Mouse (Mus musculus) large intestine, adult 2 months (tissue): Measurements from ENCODE around the gene AI413582. TPM values are rescaled to one million over a fixed set of nuclear protein-coding genes. Genes with fewer than 3 reads are reported as not detected.

Experiments used
- DNase-seq: peaks from one replicate; pipeline ENCODE4 v3.0.0-alpha.2; 2012; ENCODE audit warnings: low read depth, low spot score
- WGBS: fragments of 180-500 bp; shearing (Covaris S2); methylation state at CpG from one replicate; pipeline ENCODE4 v1.1.7; 2018; 5-methylcytosine and 5-hydroxymethylcytosine counted together
- polyA plus RNA-seq: library from polyadenylated mRNA; depleted of rRNA; stranded (reverse); fragments of >200 nt; gene quantifications from 2 replicates; pipeline ENCODE4 v1.2.3, GENCODE M21; 2012; rRNA removed

AI413582 gene
- polyA plus RNA-seq, result 28.5 and 33.5 TPM in 2 replicates

DNA sequence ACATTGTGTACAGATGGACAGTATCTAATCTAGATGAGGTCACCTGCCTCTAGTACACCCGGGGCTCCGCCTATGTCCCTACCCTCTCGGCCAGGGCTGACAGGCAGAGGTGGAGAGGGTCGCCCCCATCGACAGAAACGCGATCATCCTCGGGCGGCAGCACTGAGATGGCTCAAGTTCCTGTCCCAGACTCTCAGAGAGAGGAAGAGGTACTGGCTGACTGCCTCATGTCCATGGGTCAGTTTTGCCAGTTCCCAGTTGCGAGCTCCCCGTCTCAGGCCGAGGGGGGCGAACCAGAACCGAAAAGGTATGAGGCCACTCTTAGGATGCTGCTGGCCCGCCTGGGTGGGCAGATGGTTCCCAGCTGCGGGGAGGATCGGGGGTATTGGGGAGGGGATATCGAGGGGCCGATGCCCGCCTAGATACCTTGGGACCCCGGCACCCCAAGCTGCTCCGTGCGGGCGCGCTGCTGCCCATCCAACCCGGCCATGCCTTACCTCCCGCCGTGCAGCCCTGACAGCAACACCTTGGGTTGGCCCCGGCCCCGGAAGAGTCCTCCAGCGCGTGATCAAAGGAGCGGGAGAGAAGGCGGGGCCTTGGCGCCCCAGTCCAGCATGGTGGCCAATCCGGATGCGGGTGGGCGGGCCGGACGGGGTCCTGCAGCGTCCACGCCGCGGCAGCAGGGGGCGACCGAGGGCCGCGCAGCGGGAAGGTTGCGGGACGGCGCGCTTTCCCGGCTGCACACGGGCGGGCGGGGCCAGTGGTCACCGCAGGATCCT lies at the start of gene AI413582:
TSS of gene AI413582 (minus strand) at position 594 of the 779 bp plus-strand sequence.
- DNase-seq, result peak; percentile 73
- under 1% methylated on average over 58 of the region's 58 CpGs for WGBS

DNA sequence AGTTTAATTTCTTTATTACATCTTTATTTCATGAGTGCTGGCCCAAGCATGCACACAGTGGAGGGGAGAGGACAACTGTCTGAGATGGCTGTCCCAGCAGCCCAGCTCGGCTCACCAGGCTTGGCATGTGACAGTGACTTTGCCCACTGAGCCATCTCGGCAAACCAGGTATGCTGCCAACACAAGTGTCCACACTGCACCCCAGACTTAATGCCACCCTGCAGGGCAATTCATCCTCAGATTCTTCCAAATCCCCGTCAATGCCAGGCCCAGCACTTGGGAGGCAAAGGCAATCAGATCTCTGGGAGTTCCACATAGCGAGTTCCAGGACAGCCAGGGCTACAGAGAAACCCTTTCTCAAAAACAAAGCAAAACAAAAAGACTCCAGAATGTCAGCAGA lies 47.5 kb upstream of the AI413582 start:
- 57% methylated on average over 4 of the region's 4 CpGs for WGBS
- no peak for DNase-seq

DNA sequence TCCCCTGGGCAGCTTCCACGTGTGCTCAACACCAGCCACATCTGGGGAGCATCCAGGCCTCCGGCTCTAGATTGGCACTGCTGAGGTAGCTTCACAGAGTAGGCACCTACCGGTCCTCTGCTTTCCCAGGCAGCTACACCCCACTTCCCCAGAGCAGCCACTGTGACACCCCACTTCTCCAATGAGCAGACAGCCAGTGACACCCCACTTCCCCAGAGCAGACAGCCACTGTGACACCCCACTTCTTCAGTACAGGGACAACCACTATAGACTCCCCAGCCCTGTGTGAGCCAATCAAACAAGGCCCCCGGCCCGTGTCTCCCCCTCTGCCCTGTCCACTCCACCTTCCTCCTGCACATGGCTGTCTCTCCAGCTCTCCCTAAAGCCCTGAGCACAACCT lies 46.4 kb upstream of the AI413582 start:
- 66% methylated on average over 5 of the region's 5 CpGs for WGBS
- no peak for DNase-seq

DNA sequence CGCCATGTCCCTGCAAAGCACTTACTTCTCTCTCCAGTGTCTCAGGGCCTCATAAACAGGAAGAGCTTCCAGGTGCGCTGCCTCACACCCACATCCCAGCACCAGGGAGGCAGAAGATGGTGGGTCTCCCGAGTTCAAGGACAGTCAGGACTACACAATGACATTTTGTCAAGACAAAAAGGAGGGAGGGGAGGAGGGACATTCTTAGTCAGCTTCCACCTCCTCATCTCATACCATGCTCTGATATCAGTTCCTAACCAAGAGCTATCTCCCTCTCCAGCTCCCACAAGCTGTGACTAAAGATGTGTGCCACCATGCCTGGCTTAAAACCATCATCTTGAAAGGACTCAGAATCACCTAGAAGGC lies 45.9 kb upstream of the AI413582 start:
- WGBS, result 26% methylated on average over 3 of the region's 3 CpGs
- DNase-seq, result no peak

DNA sequence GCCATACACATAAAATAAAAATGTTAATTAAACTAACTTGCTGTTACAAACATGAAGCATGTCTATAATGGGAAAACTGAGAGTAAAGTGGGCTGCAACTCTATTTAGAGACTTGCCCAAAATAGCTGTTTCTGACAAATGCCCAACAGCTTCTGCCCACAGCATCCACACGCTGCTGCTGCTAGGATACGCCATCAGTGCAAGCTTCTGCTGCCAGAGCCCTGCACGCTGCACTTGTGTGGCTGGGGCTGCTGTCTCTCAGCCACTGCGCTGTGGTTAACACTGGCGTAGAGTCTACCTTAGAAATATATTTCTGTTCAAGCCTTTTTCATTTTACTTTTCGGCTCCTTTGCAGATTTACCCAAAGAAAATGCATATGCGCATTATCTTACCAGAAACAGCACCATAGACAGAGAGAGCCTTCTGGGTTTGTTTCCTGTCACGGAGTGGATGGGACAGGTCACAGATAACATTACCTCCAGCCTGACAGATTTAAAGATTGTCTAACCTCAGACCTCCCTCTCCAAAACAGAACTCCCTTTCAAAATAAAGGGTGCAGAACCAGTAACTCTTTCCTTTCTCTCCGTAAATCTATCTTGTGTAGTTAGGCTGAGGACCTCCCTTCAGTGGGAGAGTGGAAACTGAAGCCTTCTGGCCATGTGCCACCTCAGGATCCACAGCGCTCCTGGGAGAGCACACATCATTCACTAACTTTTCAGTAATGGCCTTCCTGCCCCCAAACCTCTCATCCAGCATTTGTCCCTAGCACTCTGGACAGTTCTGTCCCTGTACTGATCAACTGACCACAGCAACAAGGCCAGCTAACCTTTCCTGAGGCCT lies 45.3 kb upstream of the AI413582 start:
- no peak for DNase-seq
- WGBS, result 73% methylated on average over 10 of the region's 10 CpGs

DNA sequence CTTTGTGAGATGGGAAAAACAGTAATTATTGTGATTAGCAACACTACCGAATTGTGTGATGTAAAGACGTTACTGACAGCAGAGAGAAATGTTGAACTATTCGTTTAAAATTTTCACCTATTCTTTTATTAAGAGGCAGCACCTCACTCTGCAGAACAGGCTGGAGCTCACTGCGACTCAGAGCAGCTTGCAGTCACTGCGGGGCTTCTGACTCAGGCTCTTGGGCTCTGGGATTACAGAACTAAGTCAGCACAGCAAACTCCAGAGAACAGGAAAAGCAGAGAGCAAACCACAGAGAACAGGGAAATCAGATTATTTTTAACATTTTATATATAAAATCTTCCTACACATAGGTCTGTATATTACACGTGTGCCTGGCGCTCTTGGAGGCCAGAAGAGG lies 44.0 kb upstream of the AI413582 start:
- DNase-seq, result no peak
- WGBS, result 61% methylated on average over 7 of the region's 7 CpGs

DNA sequence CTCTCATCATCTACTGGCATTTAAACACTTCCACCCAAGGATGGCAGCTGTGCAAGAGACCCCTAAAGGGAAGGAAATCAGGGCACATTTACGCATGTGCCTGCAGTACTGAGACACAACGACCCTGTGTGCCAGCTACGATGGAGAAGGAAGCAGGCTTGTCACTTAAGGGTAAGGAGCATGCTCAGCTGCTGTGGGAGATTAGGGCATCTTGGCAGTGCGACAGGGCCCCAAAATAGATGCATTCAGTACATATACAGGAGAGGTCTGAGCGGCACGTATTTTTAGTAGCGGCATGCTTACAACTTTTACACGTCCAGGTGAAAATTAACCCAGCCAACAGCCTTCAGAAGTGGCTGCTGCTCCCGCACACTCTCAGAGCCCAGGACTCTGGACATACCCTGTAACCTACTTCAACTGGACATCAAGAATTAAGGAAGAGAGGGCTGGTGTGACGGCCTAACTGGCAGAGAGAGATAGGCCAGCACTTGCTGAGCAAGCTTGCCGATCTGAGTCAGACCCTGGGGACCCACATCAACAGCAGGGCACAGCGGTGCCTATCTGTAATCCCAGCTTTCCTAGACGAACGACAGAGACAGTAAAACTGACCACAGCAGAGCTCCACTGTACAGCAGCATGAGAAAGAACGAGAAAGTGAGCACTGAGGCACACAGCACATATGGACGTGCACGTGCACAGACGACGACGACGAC lies 38.1 kb upstream of the AI413582 start:
- 69% methylated on average over 21 of the region's 21 CpGs for WGBS
- no peak for DNase-seq

DNA sequence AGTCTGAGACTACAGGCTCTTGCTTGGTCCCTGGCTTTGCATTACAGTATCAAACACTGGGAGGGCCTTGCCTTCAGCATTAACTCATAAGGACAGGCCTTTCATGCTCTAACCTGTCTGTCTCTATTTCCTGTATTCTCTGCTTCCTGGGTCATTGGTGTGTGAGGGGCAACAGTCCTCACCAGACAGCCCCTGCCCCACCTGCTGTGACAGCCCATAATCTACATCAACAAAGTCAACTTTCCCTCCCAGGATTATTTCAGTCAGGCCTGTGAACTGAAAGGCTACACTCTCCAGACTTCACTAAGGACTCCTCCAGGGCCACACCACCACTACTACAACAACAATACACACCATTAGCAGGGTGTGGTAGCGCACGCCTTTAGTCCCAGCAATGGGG lies 37.5 kb upstream of the AI413582 start:
- 62% methylated on average over 2 of the region's 2 CpGs for WGBS
- DNase-seq, result no peak

DNA sequence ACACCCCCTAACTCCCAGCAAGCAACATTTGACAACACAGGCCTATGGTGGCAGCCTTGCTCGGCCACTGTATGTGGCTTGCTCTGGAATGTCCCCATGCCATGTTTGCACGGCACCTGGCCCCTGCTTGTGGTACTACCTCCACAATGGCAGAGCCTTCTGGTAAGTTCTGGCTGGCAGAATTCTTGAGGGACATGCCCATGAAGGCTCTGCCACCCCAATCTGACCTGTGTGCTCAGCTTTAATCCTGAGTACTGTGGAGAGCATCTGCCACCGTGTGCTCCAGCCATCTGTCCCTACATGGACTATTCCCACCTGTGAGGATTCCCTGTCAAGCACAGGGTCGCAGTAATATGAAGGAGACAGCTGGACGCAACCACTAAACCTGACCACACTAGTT lies 35.3 kb upstream of the AI413582 start:
- 67% methylated on average over 5 of the region's 5 CpGs for WGBS
- DNase-seq, result no peak

DNA sequence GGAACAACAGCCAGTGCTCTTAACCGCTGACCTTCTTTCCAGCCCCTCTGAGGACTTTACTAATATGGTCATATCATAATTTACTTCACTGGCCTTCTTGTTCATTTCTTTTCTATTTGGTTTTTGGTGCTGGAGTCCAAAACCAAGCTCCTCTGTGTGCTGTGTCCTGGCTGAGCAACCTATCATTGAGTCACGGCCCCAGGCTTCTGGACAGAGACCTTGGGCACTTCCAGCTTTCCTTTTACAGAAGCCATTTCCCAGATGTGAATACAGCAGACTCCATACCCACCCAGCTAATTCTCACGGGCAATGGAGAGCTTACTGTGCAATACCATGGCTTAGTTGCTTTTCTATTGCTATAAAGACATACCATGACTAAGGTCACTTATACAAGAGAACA lies 34.7 kb upstream of the AI413582 start:
- no peak for DNase-seq
- 64% methylated on average over 3 of the region's 3 CpGs for WGBS

DNA sequence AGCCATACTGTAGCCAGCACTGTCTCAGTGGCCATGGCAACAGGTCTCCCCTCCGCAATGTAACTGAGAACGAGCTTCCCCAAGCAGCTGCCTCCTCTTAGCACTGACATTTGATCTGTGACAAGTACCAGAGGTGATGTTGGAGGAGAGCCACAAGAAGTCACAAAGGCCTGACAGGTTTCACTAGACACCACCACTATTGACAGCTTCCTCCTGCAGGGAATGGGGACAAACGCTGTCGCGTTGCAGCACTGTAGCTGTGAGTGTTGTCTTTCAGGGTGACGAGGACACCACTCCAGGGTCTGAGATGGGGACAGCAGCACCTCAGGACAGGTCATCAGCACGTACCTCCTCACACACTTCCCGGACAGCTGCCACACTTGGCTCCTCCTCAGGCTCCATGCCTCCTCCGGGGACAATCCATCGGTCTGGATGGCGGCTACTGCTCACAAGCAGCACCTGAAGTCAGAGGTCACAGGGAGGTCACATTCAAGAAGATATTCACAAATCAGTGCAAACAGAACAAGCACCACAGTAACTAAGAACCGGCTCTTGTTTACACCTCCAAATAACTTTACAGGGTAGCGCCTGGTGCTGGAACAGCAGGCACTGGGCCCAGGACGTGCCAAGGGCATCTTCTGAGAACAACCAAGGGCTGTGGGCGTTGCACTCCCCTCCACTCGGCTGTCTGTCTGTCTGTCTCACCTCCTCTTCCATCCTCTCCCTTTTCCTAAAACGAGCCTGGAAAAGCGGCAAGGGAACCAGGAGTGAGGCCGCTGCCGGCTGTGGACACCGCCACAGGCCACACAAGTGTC lies 31.0 kb upstream of the AI413582 start:
- DNase-seq, result no peak
- WGBS, result 72% methylated on average over 21 of the region's 21 CpGs

DNA sequence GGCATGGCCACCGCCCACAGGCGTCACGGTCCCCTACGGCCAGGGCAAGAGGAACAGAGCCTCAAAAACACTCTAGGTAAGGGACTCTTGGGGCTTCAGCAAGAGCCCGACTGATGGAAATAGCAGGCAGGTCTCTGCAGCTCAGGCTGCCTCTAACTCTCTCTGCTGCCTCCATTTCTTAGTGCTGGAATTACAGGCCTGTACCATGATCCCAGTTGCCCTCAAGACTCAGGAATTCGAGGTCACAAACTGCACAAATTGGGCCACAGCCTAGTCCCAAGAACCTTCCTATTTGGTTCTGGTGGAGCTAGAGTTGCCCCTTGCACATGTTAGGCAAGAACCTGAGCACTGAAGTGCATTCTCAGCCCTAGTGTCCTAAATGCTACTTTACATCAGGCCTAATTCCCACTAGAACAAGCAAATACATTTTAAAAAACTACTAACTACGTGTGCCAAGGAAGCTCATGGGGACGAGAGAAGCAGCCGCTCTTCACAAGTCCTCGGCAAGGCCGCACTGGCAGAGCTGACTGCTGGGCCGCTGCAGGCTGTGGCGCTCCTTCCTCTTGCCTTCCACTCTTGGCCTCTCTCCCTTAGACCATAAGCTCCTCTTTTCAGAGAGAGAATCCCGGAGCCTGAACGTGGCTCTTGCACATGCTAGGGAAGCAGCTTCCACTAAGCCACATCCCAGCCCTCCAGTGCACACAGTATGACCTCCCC lies 30.3 kb upstream of the AI413582 start:
- DNase-seq, result no peak
- 82% methylated on average over 15 of the region's 15 CpGs for WGBS

DNA sequence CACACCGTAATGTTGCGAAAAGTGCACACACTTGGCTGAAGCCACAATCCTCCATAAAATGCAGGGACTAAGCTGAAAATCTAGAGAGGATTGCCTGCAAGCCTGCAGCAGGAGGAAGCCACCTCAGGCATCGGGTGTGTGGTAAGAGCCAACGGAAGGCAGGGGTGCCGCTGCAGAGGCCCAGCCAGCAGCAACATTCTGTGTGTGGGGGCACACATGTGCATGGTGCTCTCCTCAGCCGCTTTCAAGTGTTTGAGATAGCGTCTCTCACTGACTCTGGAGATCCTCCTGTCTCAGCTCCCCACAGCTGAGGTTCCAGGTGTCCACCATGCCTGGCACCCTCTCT lies 27.0 kb upstream of the AI413582 start:
- 94% methylated on average over 7 of the region's 7 CpGs for WGBS
- DNase-seq, result no peak

DNA sequence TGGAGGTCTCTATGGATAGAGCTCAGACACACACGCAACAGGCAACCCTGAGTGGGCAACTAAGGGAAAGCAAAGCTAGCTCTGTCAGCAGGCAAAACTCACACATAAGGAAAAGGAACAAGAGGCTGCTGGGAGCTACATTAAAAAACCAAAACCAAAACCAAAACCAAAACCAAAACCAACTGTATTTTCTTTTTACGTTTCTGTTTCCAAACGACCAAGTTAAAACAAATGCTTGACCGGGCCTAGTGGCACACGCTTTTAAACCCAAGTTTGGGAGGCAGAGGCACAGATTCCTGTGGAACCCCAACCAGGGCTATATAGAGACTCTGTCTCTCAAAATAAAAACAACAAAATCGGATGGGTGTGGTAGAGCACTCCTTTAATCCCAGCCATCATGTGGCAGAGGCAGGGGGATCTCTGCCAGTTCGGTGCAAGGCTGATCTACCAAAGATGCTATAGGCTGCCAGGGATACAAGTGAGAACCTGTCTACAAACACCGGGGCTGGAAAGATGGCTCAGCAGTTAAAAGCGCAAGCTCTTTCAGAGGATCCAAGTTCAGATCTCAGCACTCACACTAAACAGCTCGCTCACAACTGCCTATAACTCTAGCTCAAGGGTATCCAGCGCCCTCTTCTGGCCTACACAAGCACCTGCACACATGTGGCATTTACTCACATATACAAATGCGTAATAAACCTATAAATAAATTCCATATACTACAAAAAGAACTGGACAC lies 26.4 kb upstream of the AI413582 start:
- no peak for DNase-seq
- WGBS, result 67% methylated on average over 12 of the region's 12 CpGs

DNA sequence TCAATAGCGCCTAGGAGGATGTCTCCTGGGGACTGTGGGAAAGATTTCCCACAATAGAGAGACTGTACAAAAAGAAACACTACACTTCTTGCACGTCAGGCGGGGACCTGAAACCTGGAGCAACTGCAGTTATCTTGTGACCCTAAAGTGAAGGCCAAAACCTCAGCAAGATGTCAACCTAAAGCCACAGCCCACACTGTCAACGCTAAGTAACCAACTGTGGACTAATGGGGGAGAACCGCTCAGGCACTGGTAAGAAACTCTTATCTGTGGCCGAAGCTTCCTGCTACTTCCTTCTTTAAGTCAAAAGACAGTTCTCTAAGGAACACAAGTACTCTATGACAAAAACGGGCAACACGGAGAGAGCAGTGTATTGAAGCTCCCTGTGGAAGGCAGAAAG lies 22.7 kb upstream of the AI413582 start:
- WGBS, result 74% methylated on average over 8 of the region's 8 CpGs
- no peak for DNase-seq

DNA sequence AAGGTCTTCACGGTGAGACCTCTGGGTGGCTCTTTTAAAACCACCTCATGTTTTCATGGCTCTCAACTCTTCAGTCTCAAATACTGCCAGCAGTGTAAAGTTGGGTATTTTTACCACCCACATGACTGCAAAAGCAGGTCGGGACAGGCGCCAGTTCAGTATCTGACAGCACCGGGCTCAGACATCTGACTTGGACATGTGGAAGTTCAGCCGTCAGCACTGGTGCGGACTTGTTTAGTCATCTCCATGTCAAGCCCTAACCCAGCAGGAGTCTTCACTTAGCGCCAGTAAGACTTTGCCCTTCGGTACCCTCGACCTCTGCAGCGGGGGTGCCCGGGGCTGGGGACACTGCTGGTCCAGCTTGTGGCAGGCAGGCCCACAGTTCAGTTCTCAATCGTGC lies 21.7 kb upstream of the AI413582 start:
- WGBS, result 79% methylated on average over 12 of the region's 12 CpGs
- DNase-seq, result no peak

DNA sequence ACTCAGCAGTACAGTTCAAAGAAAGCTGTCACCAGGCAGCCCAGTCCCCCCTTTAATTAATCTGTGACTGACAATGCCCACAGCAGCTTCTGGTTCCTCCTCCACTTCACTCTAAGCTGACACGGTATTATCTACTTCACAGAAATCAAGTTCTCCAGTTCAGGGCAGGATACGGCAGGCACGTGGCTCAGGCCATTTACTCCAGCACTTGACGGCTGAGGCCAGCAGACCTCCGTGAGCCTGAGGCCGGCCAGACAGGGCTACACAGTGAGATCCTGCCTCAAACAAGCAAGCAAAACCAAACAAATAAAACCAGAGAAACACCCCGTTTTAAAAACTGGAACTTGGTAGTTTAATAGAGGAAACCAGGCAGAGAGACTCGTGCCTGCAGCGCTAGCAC lies 21.1 kb upstream of the AI413582 start:
- no peak for DNase-seq
- 66% methylated on average over 9 of the region's 9 CpGs for WGBS

DNA sequence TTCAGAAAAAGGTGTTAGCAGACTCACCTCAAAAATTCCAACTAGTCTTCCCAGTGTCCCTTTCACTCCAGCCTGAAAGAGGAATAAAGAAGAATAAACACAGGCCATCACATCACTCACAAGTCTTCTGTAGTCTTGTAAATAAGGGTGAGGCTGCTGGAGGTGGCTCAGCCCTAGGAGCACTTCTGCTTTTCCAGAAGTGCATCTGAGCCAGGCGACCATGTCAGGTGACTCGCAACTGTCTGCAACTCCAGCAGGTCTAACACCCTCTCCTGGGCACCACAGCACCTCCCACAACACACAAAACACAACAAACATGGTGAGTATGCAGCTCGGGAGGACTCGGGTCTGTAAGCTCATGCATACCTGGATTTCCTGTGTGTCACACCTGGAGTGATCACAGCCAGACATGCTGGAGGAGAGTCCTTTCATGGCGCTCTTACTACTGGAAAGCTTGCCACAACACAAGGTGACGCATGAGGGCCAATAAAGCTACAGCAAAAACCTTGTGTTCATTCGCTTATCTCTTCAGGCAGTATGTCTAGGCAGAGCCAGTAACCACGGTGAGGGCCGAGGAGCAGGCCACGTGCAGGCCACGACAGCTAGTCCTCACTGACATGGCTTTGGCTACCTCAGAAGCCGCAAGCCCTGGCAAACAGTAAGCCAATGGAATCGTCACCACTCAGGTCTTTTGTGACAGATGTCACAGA lies 17.8 kb upstream of the AI413582 start:
- no peak for DNase-seq
- 84% methylated on average over 13 of the region's 13 CpGs for WGBS
